Mouse (Mus musculus) heart, embryonic 11.5 days (tissue): ENCODE results near the gene Atp5mpl. TPM values are rescaled to one million over a fixed set of nuclear protein-coding genes. Genes with fewer than 3 reads are reported as not detected.

Experiments
- ATAC-seq: fragments of 200-750 bp; cut with Nextera tagmentation; replicated peaks from 2 replicates; pipeline ENCODE4 v1.8.0; 2017; ENCODE audit warnings: moderate library complexity; ENCODE audit not compliant: insufficient number of reproducible peaks, low FRiP score, low TSS enrichment
- H3K27ac ChIP-seq: fragments of 300-500 bp; sonication (generic); 2 replicates; pipeline ENCODE4 v1.5.1; 2014; ENCODE audit warnings: mild to moderate bottlenecking, low read depth, low read length
- H3K27me3 ChIP-seq: fragments of 300-500 bp; sonication (generic); 2 replicates; pipeline ENCODE4 v1.6.1; 2014; ENCODE audit warnings: mild to moderate bottlenecking, low read length, mixed read lengths; ENCODE audit not compliant: control insufficient read depth, insufficient read depth
- H3K36me3 ChIP-seq: fragments of 300-500 bp; sonication (generic); 2 replicates; pipeline ENCODE4 v1.6.1; 2014; ENCODE audit warnings: mild to moderate bottlenecking, low read length, moderate library complexity, mixed read lengths; ENCODE audit not compliant: control insufficient read depth, insufficient read depth
- H3K4me1 ChIP-seq: fragments of 300-500 bp; sonication (generic); 2 replicates; pipeline ENCODE4 v1.6.1; 2014; ENCODE audit warnings: low read length; ENCODE audit not compliant: control insufficient read depth, insufficient read depth
- H3K4me2 ChIP-seq: fragments of 300-500 bp; sonication (generic); 2 replicates; pipeline ENCODE4 v1.6.1; 2014; ENCODE audit warnings: mild to moderate bottlenecking, moderate library complexity
- H3K4me3 ChIP-seq: fragments of 300-500 bp; sonication (generic); 2 replicates; pipeline ENCODE4 v1.5.1; 2014; ENCODE audit warnings: low read depth, low read length
- H3K9ac ChIP-seq: fragments of 300-500 bp; sonication (generic); 2 replicates; pipeline ENCODE4 v1.6.1; 2014; ENCODE audit warnings: mild to moderate bottlenecking, low read depth, low read length, moderate library complexity
- H3K9me3 ChIP-seq: fragments of 300-500 bp; sonication (generic); replicated peaks from 2 replicates; pipeline ENCODE4 v1.6.1; 2016; ENCODE audit warnings: low read length; ENCODE audit not compliant: control insufficient read depth
- WGBS: fragments of 180-500 bp; shearing (Covaris S2); extraction: QIAGEN DNeasy Blood & Tissue Kit; methylation state at CpG from one replicate; pipeline ENCODE4 v1.1.7; 2014; ENCODE audit not compliant: insufficient replicate concordance; 5-methylcytosine and 5-hydroxymethylcytosine counted together
- polyA plus RNA-seq: library from polyadenylated mRNA; unstranded; fragments of >200 nt; fragmentation: Nextera tagmentation; extraction: Ambion mirVana; gene quantifications from 2 replicates; pipeline ENCODE4 v1.2.1, GENCODE M21; 2014

Atp5mpl gene
- polyA plus RNA-seq, 1 experiment from 2014 or later = 1,314 TPM

DNA sequence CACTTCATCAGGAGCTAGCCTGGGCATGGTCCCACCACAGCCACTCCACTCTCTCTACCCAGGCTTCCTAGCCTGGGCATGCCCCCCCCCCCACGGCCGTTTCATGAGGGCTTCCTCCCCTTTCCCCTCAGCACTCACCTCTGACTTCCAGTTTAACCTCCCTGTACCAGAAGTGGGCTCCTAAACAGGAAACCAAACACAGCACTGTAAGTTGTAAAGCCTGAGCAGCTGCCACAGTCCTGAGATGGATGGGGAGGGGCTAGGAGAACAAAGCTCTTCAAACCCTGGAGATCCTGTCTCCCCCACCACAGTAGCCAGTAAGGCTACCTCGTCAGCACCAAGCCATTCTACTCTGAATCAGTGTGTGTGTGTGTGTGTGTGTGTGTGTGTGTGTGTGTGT lies 52.7 kb downstream of the Atp5mpl start:
- Histone ChIP-seq H3K36me3 (no peaks in the 10 kb centered on the region), H3K4me2 (no peak overlapping the region), H3K27ac (0 out of 2 replicates have a peak overlapping the region, but pooled peaks have one; percentile 11), H3K4me3 (no peak overlapping the region), H3K9ac (no peak overlapping the region), H3K9me3 (no peaks in the 10 kb centered on the region), H3K4me1 (no peaks in the 10 kb centered on the region), H3K27me3 (no peaks in the 10 kb centered on the region; the same call in 1 of the 2 replicates)
- WGBS = 38% methylated on average over 3 of the region's 3 CpGs
- ATAC-seq = 0 out of 2 replicates have a peak, but pooled peaks have one; percentile 32

- Histone ChIP-seq H3K36me3 (no peaks in the 10 kb centered on the region), H3K4me3 (no peak overlapping the region), H3K9ac (no peak overlapping the region), H3K27me3 (no peaks in the 10 kb centered on the region; the same call in 1 of the 2 replicates), H3K27ac (no peak overlapping the region), H3K4me1 (0 out of 2 replicates have a peak, but pooled peaks cover 5% of the 10 kb centered on the region), H3K9me3 (no peaks in the 10 kb centered on the region), H3K4me2 (no peak overlapping the region)
- 81% methylated on average over 7 of the region's 7 CpGs for WGBS
- no peak for ATAC-seq
Measured at GRCm38 (mm10) chr12:111912802-111913201, 54.0 kb downstream of the Atp5mpl start.

DNA sequence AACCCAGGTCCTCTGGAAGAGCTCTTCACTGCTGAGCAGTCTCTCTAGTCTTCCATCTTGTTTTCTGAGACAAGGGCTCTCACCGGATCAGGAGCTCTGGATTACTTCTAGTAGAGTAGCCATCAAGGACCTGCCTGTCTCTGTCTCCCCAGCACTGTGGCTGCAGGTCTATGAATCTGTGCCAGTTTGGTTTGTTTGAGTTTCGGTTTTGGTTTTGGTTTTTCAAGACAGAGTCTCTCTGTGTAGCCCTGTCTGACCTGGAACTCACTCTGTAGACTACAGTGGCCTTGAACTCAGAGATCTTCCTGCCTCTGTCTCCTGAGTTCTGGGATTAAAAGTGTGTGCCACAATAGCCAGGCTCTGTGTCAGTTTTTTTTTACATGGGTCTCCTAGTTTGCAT lies 55.0 kb downstream of the Atp5mpl start:
- Histone ChIP-seq H3K36me3 (no peaks in the 10 kb centered on the region), H3K4me2 (no peak overlapping the region), H3K4me1 (peaks cover 6% of the 10 kb centered on the region; the same call in 1 of the 2 replicates), H3K27me3 (no peaks in the 10 kb centered on the region; the same call in 1 of the 2 replicates), H3K27ac (no peak overlapping the region), H3K4me3 (no peak overlapping the region), H3K9me3 (no peaks in the 10 kb centered on the region), H3K9ac (no peak overlapping the region)
- ATAC-seq = no peak
- 82% methylated on average over 2 of the region's 2 CpGs for WGBS

Other genes starting within 250 kb of the Atp5mpl start
- gene Klc1, start 208.1 kb downstream of the Atp5mpl start, polyA plus RNA-seq = 94.9 and 101 TPM in 2 replicates
- gene Xrcc3, start 153.1 kb downstream of the Atp5mpl start, polyA plus RNA-seq = 7.9 and 8.8 TPM in 2 replicates
- gene Zfyve21, start 152.8 kb downstream of the Atp5mpl start, polyA plus RNA-seq = 83.3 and 93.7 TPM in 2 replicates
- 15.8 and 16.5 TPM in 2 replicates for gene Ppp1r13b, start 58.9 kb downstream of the Atp5mpl start, polyA plus RNA-seq
- 0.23 and 0.31 TPM in 2 replicates for gene Tdrd9, start 4.6 kb upstream of the Atp5mpl start, polyA plus RNA-seq
- gene Rd3l, start 14.3 kb upstream of the Atp5mpl start, polyA plus RNA-seq = 1.2 and 1.5 TPM in 2 replicates
- gene Aspg, start 139.7 kb upstream of the Atp5mpl start, polyA plus RNA-seq = 0.56 and 1.4 TPM in 2 replicates
- gene Kif26a, start 179.2 kb upstream of the Atp5mpl start, polyA plus RNA-seq = 0.89 and 1.3 TPM in 2 replicates